In genomic region chr1:33334061-33334460, GRCm38 (mm10) we compare ENCODE assay signal across 9 mouse cellular contexts.
DNase-seq lines count a peak whose midpoint lies in the region; ATAC-seq and TF ChIP-seq lines count a peak whose summit lies in the region.
"Had no signal": no experiment of that assay in that cellular context is flagged by ENCODE, and none has a peak within 500 bp of the region (broad histone marks: within the 10 kb centered on the region; RNA-seq: fewer than 3 reads in every experiment).

No protein-coding gene starts in this region.

- H3K4me2 ChIP-seq in forebrain, postnatal 0 days (ENCODE audit: low read depth): no peak overlapping the region
- H3K4me2 ChIP-seq in forebrain, embryonic 15.5 days (replicated peaks): no peak overlapping the region
- H3K4me2 ChIP-seq in lung, postnatal 0 days (replicated peaks; ENCODE audit: low read depth, low read length): no peak overlapping the region
- H3K4me2 ChIP-seq in intestine, embryonic 16.5 days (ENCODE audit: low read depth, low read length): no peak overlapping the region
- H3K4me2 ChIP-seq: embryonic facial prominence, embryonic 13.5 days had no signal

- TF ChIP-seq CTCF in forebrain, postnatal 0 days (IDR thresholded peaks at IDR 0.05; ENCODE audit: low read depth): no peak
- TF ChIP-seq CTCF in lung, postnatal 0 days (IDR thresholded peaks at IDR 0.05): no peak
- TF ChIP-seq CTCF in heart, adult 2 months (IDR thresholded peaks at IDR 0.05): no peak

- TF ChIP-seq EP300 in lung, postnatal 0 days (IDR thresholded peaks at IDR 0.05): no peak
- TF ChIP-seq EP300 in heart, adult 2 months (IDR thresholded peaks at IDR 0.05; ENCODE audit: insufficient read depth, low read depth, low read length): peak; percentile 54; the same call in 1 of the 2 replicates

- H3K27ac ChIP-seq in forebrain, postnatal 0 days (ENCODE audit: low read depth, low read length): no peak overlapping the region
- no peak overlapping the region for H3K27ac ChIP-seq in forebrain, embryonic 15.5 days (replicated peaks)
- no peak overlapping the region for H3K27ac ChIP-seq in lung, postnatal 0 days (ENCODE audit: low read length)
- H3K27ac ChIP-seq in heart, adult 2 months: peak overlapping the region; percentile 77
- H3K27ac ChIP-seq in intestine, embryonic 16.5 days (ENCODE audit: low read length): no peak overlapping the region
- H3K27ac ChIP-seq: embryonic facial prominence, embryonic 13.5 days had no signal

- ATAC-seq in forebrain, postnatal 0 days: peak; percentile 34; the same call in 1 of the 2 replicates
- no peak for ATAC-seq in forebrain, embryonic 15.5 days (replicated peaks)
- no peak for ATAC-seq in lung, postnatal 0 days
- no peak for ATAC-seq in intestine, embryonic 16.5 days

- 60% methylated on average over 3 of the region's 3 CpGs for WGBS in forebrain, postnatal 0 days
- WGBS in forebrain, embryonic 15.5 days: 72% methylated on average over 3 of the region's 3 CpGs
- 56% methylated on average over 3 of the region's 3 CpGs for whole genome bisulfite sequencing in lung, postnatal 0 days
- 42% methylated on average over 3 of the region's 3 CpGs for WGBS in heart, adult 2 months
- 59% methylated on average over 3 of the region's 3 CpGs for WGBS in intestine, embryonic 16.5 days

- no peaks in the 10 kb centered on the region for H3K9me3 ChIP-seq in forebrain, postnatal 0 days (ENCODE audit: low read length)
- H3K9me3 ChIP-seq in forebrain, embryonic 15.5 days: no peaks in the 10 kb centered on the region
- H3K9me3 ChIP-seq in lung, postnatal 0 days (ENCODE audit: low read length): no peaks in the 10 kb centered on the region
- H3K9me3 ChIP-seq in intestine, embryonic 16.5 days (ENCODE audit: control insufficient read depth, low read length): no peaks in the 10 kb centered on the region
- H3K9me3 ChIP-seq: embryonic facial prominence, embryonic 13.5 days had no signal

- peak; percentile 27 for DNase-seq in forebrain, postnatal 0 days
- DNase-seq in lung, postnatal 0 days (ENCODE audit: low spot score): peak; percentile 15
- DNase-seq in lung, adult 18-20 months: no peak
- peak; percentile 33 to 53 for DNase-seq in heart, adult 2 months
- DNase-seq in kidney, postnatal 4 days: peak; percentile 5
- DNase-seq in thymus, postnatal 10 days (ENCODE audit: low spot score in 2 of 2): no peak

- no peaks in the 10 kb centered on the region for H3K4me1 ChIP-seq in forebrain, postnatal 0 days (ENCODE audit: insufficient read depth)
- H3K4me1 ChIP-seq in forebrain, embryonic 15.5 days: no peaks in the 10 kb centered on the region
- H3K4me1 ChIP-seq in lung, postnatal 0 days (ENCODE audit: insufficient read depth, low read depth, low read length): no peaks in the 10 kb centered on the region
- H3K4me1 ChIP-seq in heart, adult 2 months (ENCODE audit: control insufficient read depth, insufficient read depth, low read length): no peaks in the 10 kb centered on the region
- H3K4me1 ChIP-seq in intestine, embryonic 16.5 days (ENCODE audit: control insufficient read depth, insufficient read depth, low read length): no peaks in the 10 kb centered on the region
- H3K4me1 ChIP-seq: embryonic facial prominence, embryonic 13.5 days had no signal

- no peak overlapping the region for H3K4me3 ChIP-seq in forebrain, postnatal 0 days (ENCODE audit: low read depth, low read length)
- no peak overlapping the region for H3K4me3 ChIP-seq in forebrain, embryonic 15.5 days
- H3K4me3 ChIP-seq in lung, postnatal 0 days (ENCODE audit: low read depth, low read length): no peak overlapping the region
- H3K4me3 ChIP-seq in heart, adult 2 months: no peak overlapping the region
- H3K4me3 ChIP-seq in intestine, embryonic 16.5 days (ENCODE audit: low read length): no peak overlapping the region
- H3K4me3 ChIP-seq: embryonic facial prominence, embryonic 13.5 days had no signal

- H3K79me2 ChIP-seq in heart, adult 2 months (replicated peaks; ENCODE audit: control insufficient read depth, insufficient read depth, low read length): no peaks in the 10 kb centered on the region

- no peaks in the 10 kb centered on the region for H3K27me3 ChIP-seq in forebrain, postnatal 0 days (ENCODE audit: insufficient read depth, low read length)
- H3K27me3 ChIP-seq in forebrain, embryonic 15.5 days: no peaks in the 10 kb centered on the region
- H3K27me3 ChIP-seq in lung, postnatal 0 days (replicated peaks; ENCODE audit: insufficient read depth, low read length): no peaks in the 10 kb centered on the region
- no peaks in the 10 kb centered on the region for H3K27me3 ChIP-seq in heart, adult 2 months (ENCODE audit: control insufficient read depth, insufficient read depth, low read length)
- H3K27me3 ChIP-seq in intestine, embryonic 16.5 days (replicated peaks; ENCODE audit: control insufficient read depth, insufficient read depth, low read length): no peaks in the 10 kb centered on the region
- H3K27me3 ChIP-seq: embryonic facial prominence, embryonic 13.5 days had no signal

- no peaks in the 10 kb centered on the region for H3K36me3 ChIP-seq in forebrain, postnatal 0 days (ENCODE audit: insufficient read depth)
- H3K36me3 ChIP-seq in forebrain, embryonic 15.5 days: no peaks in the 10 kb centered on the region
- H3K36me3 ChIP-seq in lung, postnatal 0 days (ENCODE audit: insufficient read depth, low read length): no peaks in the 10 kb centered on the region
- no peaks in the 10 kb centered on the region for H3K36me3 ChIP-seq in heart, adult 2 months (ENCODE audit: control insufficient read depth, insufficient read depth, low read length)
- H3K36me3 ChIP-seq in intestine, embryonic 16.5 days (ENCODE audit: control insufficient read depth, insufficient read depth, low read length): no peaks in the 10 kb centered on the region
- H3K36me3 ChIP-seq: embryonic facial prominence, embryonic 13.5 days had no signal

- no peak for TF ChIP-seq POLR2A in heart, adult 2 months (IDR thresholded peaks at IDR 0.05; ENCODE audit: insufficient read depth, low read depth, low read length)

- intact Hi-C loops in heart, adult 2 months (cut with DNase I): no loop called here

- H3K9ac ChIP-seq in forebrain, postnatal 0 days: no peak overlapping the region
- H3K9ac ChIP-seq in forebrain, embryonic 15.5 days (replicated peaks): no peak overlapping the region
- no peak overlapping the region for H3K9ac ChIP-seq in lung, postnatal 0 days (replicated peaks; ENCODE audit: low read depth)
- H3K9ac ChIP-seq in heart, adult 2 months (ENCODE audit: low read depth, low read length): no peak overlapping the region
- H3K9ac ChIP-seq in intestine, embryonic 16.5 days (ENCODE audit: low read depth, low read length): no peak overlapping the region
- H3K9ac ChIP-seq: embryonic facial prominence, embryonic 13.5 days had no signal

Comparison
In these comparisons a context has a peak if more than half of its experiments do, and no peak if none do; other contexts are left out.
1. DNase-seq: peak in forebrain, postnatal 0 days (single experiment), lung, postnatal 0 days (single experiment), heart, adult 2 months (2 of 2) and kidney, postnatal 4 days (2 of 2); none in lung, adult 18-20 months (0 of 2) and thymus, postnatal 10 days (0 of 2).